Mouse (Mus musculus): ENCODE measurements around the gene Gm17509. TPM values are rescaled to one million over a fixed set of nuclear protein-coding genes. Genes with fewer than 3 reads are reported as not detected.
"Not testable (repeated sequence)": the region's sequence is repeated elsewhere in the genome, so short reads cannot be mapped to it uniquely, and the experiment has no call there.

Gm17509 gene
- polyA plus RNA-seq, 1 experiment from 2014 or later = 0.12 TPM

GRCm38 (mm10) chr13:117195569-117196495, 25.0 kb downstream of the Gm17509 start:
- Histone ChIP-seq H3K9ac (ENCODE audit: low read length) (no peak overlapping the region), H3K27me3 (ENCODE audit: control insufficient read depth, insufficient read depth, low read length) (no peaks in the 10 kb centered on the region), H3K27ac (ENCODE audit: low read length) (no peak overlapping the region), H3K9me3 (replicated peaks; ENCODE audit: control insufficient read depth, low read length) (no peaks in the 10 kb centered on the region), H3K4me2 (ENCODE audit: low read depth, low read length) (no peak overlapping the region), H3K4me1 (ENCODE audit: control insufficient read depth, insufficient read depth, low read length) (no peaks in the 10 kb centered on the region), H3K4me3 (ENCODE audit: low read length) (no peak overlapping the region), H3K36me3 (ENCODE audit: control insufficient read depth, insufficient read depth) (no peaks in the 10 kb centered on the region)
- 75% methylated on average over 13 of the region's 13 CpGs for WGBS
- no peak for ATAC-seq (replicated peaks; ENCODE audit: extremely low read depth, insufficient read depth, low FRiP score)

DNA sequence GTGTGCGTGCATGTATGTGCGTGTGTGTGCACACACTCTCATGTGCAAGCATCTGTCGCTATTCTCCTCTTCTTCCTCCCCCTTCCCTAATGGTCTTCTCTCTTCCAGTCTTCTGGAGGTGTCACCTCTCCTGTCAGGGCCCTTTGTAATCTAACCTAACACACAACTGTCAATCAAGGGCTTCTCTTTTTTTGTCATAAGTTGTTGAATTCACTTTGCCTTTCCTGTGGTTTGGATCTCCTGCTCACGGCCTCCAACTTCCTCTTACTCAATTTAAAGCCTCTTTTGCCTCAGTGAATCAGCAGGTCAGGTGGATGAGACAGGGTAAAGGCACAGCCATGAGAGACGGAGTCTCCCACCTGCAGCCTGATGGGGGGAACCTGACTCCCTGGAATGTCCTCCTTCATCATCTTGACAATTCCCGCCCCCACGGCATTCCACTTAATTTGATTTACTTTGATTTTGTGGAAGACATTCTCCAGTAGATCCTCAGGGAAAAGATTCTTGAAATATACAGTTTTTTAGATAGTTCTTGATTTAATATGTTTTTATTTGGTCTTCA, 27.4 kb downstream of the Gm17509 start:
- Histone ChIP-seq H3K27ac (ENCODE audit: low read length) (no peak overlapping the region), H3K27me3 (ENCODE audit: control insufficient read depth, insufficient read depth, low read length) (no peaks in the 10 kb centered on the region), H3K4me1 (ENCODE audit: control insufficient read depth, insufficient read depth, low read length) (no peaks in the 10 kb centered on the region), H3K9ac (ENCODE audit: low read length) (no peak overlapping the region), H3K4me3 (ENCODE audit: low read length) (no peak overlapping the region), H3K4me2 (ENCODE audit: low read depth, low read length) (no peak overlapping the region), H3K36me3 (ENCODE audit: control insufficient read depth, insufficient read depth) (no peaks in the 10 kb centered on the region), H3K9me3 (replicated peaks; ENCODE audit: control insufficient read depth, low read length) (no peaks in the 10 kb centered on the region)
- WGBS = 74% methylated on average over 7 of the region's 7 CpGs
- no peak for ATAC-seq (replicated peaks; ENCODE audit: extremely low read depth, insufficient read depth, low FRiP score)

- Histone ChIP-seq H3K4me1 (ENCODE audit: control insufficient read depth, insufficient read depth, low read length) (no peaks in the 10 kb centered on the region), H3K9ac (ENCODE audit: low read length) (no peak overlapping the region), H3K27me3 (ENCODE audit: control insufficient read depth, insufficient read depth, low read length) (no peaks in the 10 kb centered on the region), H3K4me3 (ENCODE audit: low read length) (no peak overlapping the region), H3K4me2 (ENCODE audit: low read depth, low read length) (no peak overlapping the region), H3K9me3 (replicated peaks; ENCODE audit: control insufficient read depth, low read length) (peaks cover under 1% of the 10 kb centered on the region; the same call in 1 of the 2 replicates), H3K27ac (ENCODE audit: low read length) (no peak overlapping the region), H3K36me3 (ENCODE audit: control insufficient read depth, insufficient read depth) (no peaks in the 10 kb centered on the region)
- 87% methylated on average over 5 of the region's 5 CpGs for WGBS
- ATAC-seq (replicated peaks; ENCODE audit: extremely low read depth, insufficient read depth, low FRiP score) = no peak
Measured at GRCm38 (mm10) chr13:117192161-117192560, 28.7 kb downstream of the Gm17509 start.

DNA sequence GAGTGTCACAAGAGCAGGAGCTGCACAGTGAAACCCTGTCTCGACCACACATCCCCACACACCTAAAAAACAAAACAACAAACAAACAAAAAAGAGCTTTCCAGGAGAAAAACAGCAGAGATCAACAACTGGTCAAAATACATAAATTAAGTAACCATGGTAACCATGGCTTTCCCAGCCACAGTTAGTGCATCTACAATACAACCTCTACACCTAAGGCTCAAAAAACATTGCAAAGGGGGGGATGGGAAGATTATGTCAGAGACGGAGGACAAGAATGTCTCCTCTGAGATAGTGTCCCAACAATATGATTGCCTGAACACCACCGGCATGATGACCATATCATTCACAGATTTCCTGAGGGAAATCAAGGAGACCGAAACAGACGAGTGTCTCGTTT, 35.5 kb downstream of the Gm17509 start:
- Histone ChIP-seq H3K4me2 (ENCODE audit: low read depth, low read length) (no peak overlapping the region), H3K4me3 (ENCODE audit: low read length) (no peak overlapping the region), H3K9ac (ENCODE audit: low read length) (no peak overlapping the region), H3K9me3 (replicated peaks; ENCODE audit: control insufficient read depth, low read length) (peaks cover 4% of the 10 kb centered on the region; the same call in 1 of the 2 replicates), H3K4me1 (ENCODE audit: control insufficient read depth, insufficient read depth, low read length) (no peaks in the 10 kb centered on the region), H3K27me3 (ENCODE audit: control insufficient read depth, insufficient read depth, low read length) (no peaks in the 10 kb centered on the region), H3K36me3 (ENCODE audit: control insufficient read depth, insufficient read depth) (no peaks in the 10 kb centered on the region), H3K27ac (ENCODE audit: low read length) (no peak overlapping the region)
- 33% methylated on average over 6 of the region's 6 CpGs for WGBS
- no peak for ATAC-seq (replicated peaks; ENCODE audit: extremely low read depth, insufficient read depth, low FRiP score)

GRCm38 (mm10) chr13:117183288-117183687, 37.6 kb downstream of the Gm17509 start:
- ATAC-seq (replicated peaks; ENCODE audit: extremely low read depth, insufficient read depth, low FRiP score) = no peak
- H3K27me3 ChIP-seq (ENCODE audit: control insufficient read depth, insufficient read depth, low read length) = no peaks in the 10 kb centered on the region
- no peak overlapping the region for H3K4me3 ChIP-seq (ENCODE audit: low read length)
- peaks cover 4% of the 10 kb centered on the region; the same call in 1 of the 2 replicates for H3K9me3 ChIP-seq (replicated peaks; ENCODE audit: control insufficient read depth, low read length)
- no peaks in the 10 kb centered on the region for H3K36me3 ChIP-seq (ENCODE audit: control insufficient read depth, insufficient read depth)
- no peak overlapping the region for H3K4me2 ChIP-seq (ENCODE audit: low read depth, low read length)
- H3K27ac ChIP-seq (ENCODE audit: low read length) = no peak overlapping the region
- H3K4me1 ChIP-seq (ENCODE audit: control insufficient read depth, insufficient read depth, low read length) = no peaks in the 10 kb centered on the region
- H3K9ac ChIP-seq (ENCODE audit: low read length) = no peak overlapping the region
- 67% methylated on average over 6 of the region's 6 CpGs for WGBS

GRCm38 (mm10) chr13:117180912-117181311, 40.0 kb downstream of the Gm17509 start:
- ATAC-seq (replicated peaks; ENCODE audit: extremely low read depth, insufficient read depth, low FRiP score) = not testable (repeated sequence)

More at GRCm38 (mm10) chr13:117180912-117181311, 40.0 kb downstream of the Gm17509 start:
- not testable (repeated sequence) for H3K4me2 ChIP-seq (ENCODE audit: low read depth, low read length); H3K4me3 ChIP-seq (ENCODE audit: low read length); H3K36me3 ChIP-seq (ENCODE audit: control insufficient read depth, insufficient read depth); H3K9ac ChIP-seq (ENCODE audit: low read length); H3K27ac ChIP-seq (ENCODE audit: low read length); H3K4me1 ChIP-seq (ENCODE audit: control insufficient read depth, insufficient read depth, low read length); H3K27me3 ChIP-seq (ENCODE audit: control insufficient read depth, insufficient read depth, low read length); H3K9me3 ChIP-seq (replicated peaks; ENCODE audit: control insufficient read depth, low read length)
- WGBS = 79% methylated on average over 3 of the region's 3 CpGs

Other genes starting within 250 kb of the Gm17509 start
- 12.9 and 14.5 TPM in 2 replicates for gene Parp8, start 195.5 kb downstream of the Gm17509 start, polyA plus RNA-seq (2015; fragmentation: Nextera tagmentation; extraction: Ambion mirVana)
- gene Emb, start 12.5 kb downstream of the Gm17509 start, polyA plus RNA-seq (2015; fragmentation: Nextera tagmentation; extraction: Ambion mirVana) = 8.4 and 16.0 TPM in 2 replicates

Measured in heart, embryonic 16.5 days (tissue).